Mouse (Mus musculus): ENCODE results near the gene Gm9639.

- TF ChIP-seq CTCF (IDR thresholded peaks at IDR 0.05; ENCODE audit: insufficient read depth, low read length) (no peak), POLR2A (IDR thresholded peaks at IDR 0.05; ENCODE audit: borderline replicate concordance, extremely low read depth, low read depth, low read length) (no peak)
Measured at GRCm38 (mm10) chr10:77818523-77818922, 23.6 kb upstream of the Gm9639 start.
